Mouse (Mus musculus): ENCODE measurements around the gene Als2cr12. TPM values are rescaled to one million over a fixed set of nuclear protein-coding genes. Genes with fewer than 3 reads are reported as not detected.
"Not testable (repeated sequence)": the region's sequence is repeated elsewhere in the genome, so short reads cannot be mapped to it uniquely, and the experiment has no call there.

The Als2cr12 gene
- not detected in 2 replicates for polyA plus RNA-seq (2015; fragmentation: Nextera tagmentation; extraction: Ambion mirVana)

GRCm38 (mm10) chr1:58695810-58696209, at the start of gene Als2cr12:
Gene Als2cr12, minus strand, starts transcription at chr1:58695989.
- not testable (repeated sequence) for H3K4me1 ChIP-seq; H3K4me2 ChIP-seq (replicated peaks); H3K27ac ChIP-seq; H3K36me3 ChIP-seq; H3K4me3 ChIP-seq; ATAC-seq (ENCODE audit: low FRiP score, low read depth); H3K27me3 ChIP-seq; H3K9me3 ChIP-seq; H3K9ac ChIP-seq
- WGBS: 83% methylated on average over 4 of the region's 4 CpGs

- H3K36me3 ChIP-seq: peaks cover 93% of the 10 kb centered on the region
- H3K9me3 ChIP-seq: no peaks in the 10 kb centered on the region
- no peaks in the 10 kb centered on the region for H3K27me3 ChIP-seq
- H3K27ac ChIP-seq: no peak overlapping the region
- no peak overlapping the region for H3K9ac ChIP-seq
- no peak overlapping the region for H3K4me2 ChIP-seq (replicated peaks)
- ATAC-seq (ENCODE audit: low FRiP score, low read depth): no peak
- H3K4me1 ChIP-seq: no peaks in the 10 kb centered on the region
- 87% methylated on average over 7 of the region's 7 CpGs for WGBS
- H3K4me3 ChIP-seq: no peak overlapping the region
Observed at GRCm38 (mm10) chr1:58744645-58745044, 48.9 kb upstream of the Als2cr12 start.

- Histone ChIP-seq H3K27ac (no peak overlapping the region), H3K4me3 (no peak overlapping the region)
- ATAC-seq (ENCODE audit: low FRiP score, low read depth): no peak
Observed at GRCm38 (mm10) chr1:58743252-58743651, 47.5 kb upstream of the Als2cr12 start.

GRCm38 (mm10) chr1:58742571-58743021, 46.8 kb upstream of the Als2cr12 start:
- Histone ChIP-seq H3K4me3 (no peak overlapping the region), H3K9me3 (no peaks in the 10 kb centered on the region), H3K4me2 (replicated peaks) (no peak overlapping the region), H3K27ac (no peak overlapping the region), H3K36me3 (peaks cover 87% of the 10 kb centered on the region), H3K9ac (no peak overlapping the region), H3K4me1 (no peaks in the 10 kb centered on the region), H3K27me3 (no peaks in the 10 kb centered on the region)
- ATAC-seq (ENCODE audit: low FRiP score, low read depth): no peak
- 54% methylated on average over 5 of the region's 5 CpGs for WGBS

More at GRCm38 (mm10) chr1:58743252-58743651, 47.5 kb upstream of the Als2cr12 start:
- Histone ChIP-seq H3K27me3 (no peaks in the 10 kb centered on the region), H3K4me1 (no peaks in the 10 kb centered on the region), H3K9ac (no peak overlapping the region), H3K4me2 (replicated peaks) (no peak overlapping the region), H3K36me3 (peaks cover 88% of the 10 kb centered on the region), H3K9me3 (no peaks in the 10 kb centered on the region)
- WGBS: 94% methylated on average over 6 of the region's 6 CpGs

- 94% methylated on average over 7 of the region's 7 CpGs for WGBS
- H3K27me3 ChIP-seq: no peaks in the 10 kb centered on the region
- no peak for ATAC-seq (ENCODE audit: low FRiP score, low read depth)
- H3K9me3 ChIP-seq: no peaks in the 10 kb centered on the region
- H3K4me3 ChIP-seq: no peak overlapping the region
- no peaks in the 10 kb centered on the region for H3K4me1 ChIP-seq
- H3K4me2 ChIP-seq (replicated peaks): no peak overlapping the region
- peaks cover 89% of the 10 kb centered on the region for H3K36me3 ChIP-seq
- H3K9ac ChIP-seq: no peak overlapping the region
- no peak overlapping the region for H3K27ac ChIP-seq
Observed at GRCm38 (mm10) chr1:58739529-58739928, 43.7 kb upstream of the Als2cr12 start.

- no peaks in the 10 kb centered on the region for H3K4me1 ChIP-seq
- peaks cover 81% of the 10 kb centered on the region for H3K36me3 ChIP-seq
- no peak overlapping the region for H3K4me2 ChIP-seq (replicated peaks)
- H3K27ac ChIP-seq: no peak overlapping the region
- no peaks in the 10 kb centered on the region for H3K27me3 ChIP-seq
- H3K4me3 ChIP-seq: no peak overlapping the region
- no peaks in the 10 kb centered on the region for H3K9me3 ChIP-seq
- no peak for ATAC-seq (ENCODE audit: low FRiP score, low read depth)
- no peak overlapping the region for H3K9ac ChIP-seq
- WGBS: 94% methylated on average over 22 of the region's 22 CpGs
Observed at GRCm38 (mm10) chr1:58736968-58737367, 41.2 kb upstream of the Als2cr12 start.

- H3K4me2 ChIP-seq (replicated peaks): no peak overlapping the region
- peaks cover 79% of the 10 kb centered on the region for H3K36me3 ChIP-seq
- H3K27ac ChIP-seq: no peak overlapping the region
- no peaks in the 10 kb centered on the region for H3K27me3 ChIP-seq
- no peak overlapping the region for H3K4me3 ChIP-seq
- H3K4me1 ChIP-seq: no peaks in the 10 kb centered on the region
- no peak overlapping the region for H3K9ac ChIP-seq
- no peak for ATAC-seq (ENCODE audit: low FRiP score, low read depth)
- 89% methylated on average over 7 of the region's 7 CpGs for WGBS
- no peaks in the 10 kb centered on the region for H3K9me3 ChIP-seq
Observed at GRCm38 (mm10) chr1:58735962-58736361, 40.2 kb upstream of the Als2cr12 start.

- no peak for ATAC-seq (ENCODE audit: low FRiP score, low read depth)
- Histone ChIP-seq H3K9ac (no peak overlapping the region), H3K27me3 (no peaks in the 10 kb centered on the region), H3K4me3 (no peak overlapping the region), H3K9me3 (no peaks in the 10 kb centered on the region), H3K36me3 (peaks cover 75% of the 10 kb centered on the region), H3K4me1 (no peaks in the 10 kb centered on the region), H3K4me2 (replicated peaks) (no peak overlapping the region), H3K27ac (no peak overlapping the region)
- WGBS: 94% methylated on average over 11 of the region's 11 CpGs
Observed at GRCm38 (mm10) chr1:58734043-58734920, 38.5 kb upstream of the Als2cr12 start.

GRCm38 (mm10) chr1:58733636-58734035, 37.8 kb upstream of the Als2cr12 start:
- 100% methylated on average over 2 of the region's 2 CpGs for WGBS
- Histone ChIP-seq H3K9me3 (no peaks in the 10 kb centered on the region), H3K27me3 (no peaks in the 10 kb centered on the region), H3K4me1 (no peaks in the 10 kb centered on the region), H3K4me3 (no peak overlapping the region), H3K9ac (no peak overlapping the region), H3K4me2 (replicated peaks) (no peak overlapping the region), H3K36me3 (peaks cover 79% of the 10 kb centered on the region), H3K27ac (no peak overlapping the region)
- no peak for ATAC-seq (ENCODE audit: low FRiP score, low read depth)

GRCm38 (mm10) chr1:58728590-58728868, 32.7 kb upstream of the Als2cr12 start:
- no peak for ATAC-seq (ENCODE audit: low FRiP score, low read depth)
- H3K36me3 ChIP-seq: peaks cover 55% of the 10 kb centered on the region
- H3K4me2 ChIP-seq (replicated peaks): no peak overlapping the region
- WGBS: 97% methylated on average over 3 of the region's 3 CpGs
- no peaks in the 10 kb centered on the region for H3K27me3 ChIP-seq
- no peak overlapping the region for H3K27ac ChIP-seq
- peaks cover 8% of the 10 kb centered on the region for H3K4me1 ChIP-seq
- no peak overlapping the region for H3K4me3 ChIP-seq
- no peaks in the 10 kb centered on the region for H3K9me3 ChIP-seq
- H3K9ac ChIP-seq: no peak overlapping the region

- Histone ChIP-seq H3K27me3 (no peaks in the 10 kb centered on the region), H3K36me3 (peaks cover 51% of the 10 kb centered on the region), H3K4me1 (peaks cover 12% of the 10 kb centered on the region), H3K4me2 (replicated peaks) (no peak overlapping the region), H3K9me3 (no peaks in the 10 kb centered on the region), H3K4me3 (no peak overlapping the region), H3K9ac (no peak overlapping the region), H3K27ac (no peak overlapping the region)
- whole genome bisulfite sequencing: 87% methylated on average over 10 of the region's 10 CpGs
- ATAC-seq (ENCODE audit: low FRiP score, low read depth): no peak
Observed at GRCm38 (mm10) chr1:58727747-58728589, 32.2 kb upstream of the Als2cr12 start.

- no peak for ATAC-seq (ENCODE audit: low FRiP score, low read depth)
- no peak overlapping the region for H3K9ac ChIP-seq
- no peak overlapping the region for H3K4me3 ChIP-seq
- H3K27ac ChIP-seq: no peak overlapping the region
- 82% methylated on average over 1 of the region's 1 CpGs for whole genome bisulfite sequencing
- H3K9me3 ChIP-seq: no peaks in the 10 kb centered on the region
- H3K4me2 ChIP-seq (replicated peaks): no peak overlapping the region
- H3K36me3 ChIP-seq: peaks cover 54% of the 10 kb centered on the region
- no peaks in the 10 kb centered on the region for H3K27me3 ChIP-seq
- peaks cover 12% of the 10 kb centered on the region for H3K4me1 ChIP-seq
Observed at GRCm38 (mm10) chr1:58727019-58727746, 31.4 kb upstream of the Als2cr12 start.

Measured in limb, embryonic 13.5 days (tissue).